Mouse (Mus musculus) megakaryocyte, embryonic 14.5 days (primary cell): ENCODE data around the gene Rgs9.

ENCODE experiments used
- FLI1 ChIP-seq: IDR thresholded peaks from 2 replicates; pipeline ENCODE4 v1.6.1; 2012; ENCODE audit warnings: low read length, inconsistent platforms, mixed read lengths
- GATA1 ChIP-seq: IDR thresholded peaks from 3 replicates; pipeline ENCODE4 v1.6.1; 2012; ENCODE audit warnings: mixed read lengths, low read length, inconsistent platforms, borderline replicate concordance

GRCm38 (mm10) chr11:109250566-109250965, 47.4 kb downstream of the Rgs9 start:
- no peak for TF ChIP-seq GATA1
- TF ChIP-seq FLI1: no peak
